Mouse (Mus musculus) small intestine, adult 2 months (tissue): Measurements from ENCODE around the gene Gpr35.

Experiments
- CTCF ChIP-seq: fragments of 200-500 bp; IDR thresholded peaks from 2 replicates; pipeline ENCODE4 v1.5.1; 2012; ENCODE audit warnings: low read depth, mild to moderate bottlenecking, control low read depth, inconsistent platforms, low read length, moderate library complexity, mixed read lengths; ENCODE audit not compliant: insufficient replicate concordance, insufficient read length; ENCODE audit errors: extremely low read depth
- POLR2A ChIP-seq: fragments of 200-500 bp; IDR thresholded peaks from 2 replicates; pipeline ENCODE4 v1.6.1; 2012; ENCODE audit warnings: low read depth, mild to moderate bottlenecking, control low read depth, inconsistent platforms, low read length, moderate library complexity

DNA sequence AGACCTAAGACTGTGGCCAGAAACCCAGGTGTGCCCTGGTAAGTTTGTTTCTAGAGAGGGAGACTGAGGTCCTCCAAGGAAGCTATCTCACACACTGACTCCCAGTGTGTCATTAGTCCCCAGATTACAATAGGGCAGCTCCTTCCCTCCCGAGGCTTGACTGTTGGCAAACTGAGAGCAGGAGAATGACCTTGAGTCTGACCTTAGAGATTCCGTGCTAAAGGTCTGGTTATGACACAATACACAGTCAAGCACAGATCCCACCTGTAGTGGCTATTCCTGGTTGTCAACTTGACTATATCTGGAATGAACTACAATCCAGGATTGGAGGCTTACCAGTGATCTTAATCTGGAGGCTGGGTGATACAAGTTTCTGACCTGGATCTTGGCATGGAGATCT, 79.4 kb downstream of the Gpr35 start:
- no peak for TF ChIP-seq CTCF
- TF ChIP-seq POLR2A = no peak
